Mouse (Mus musculus): ENCODE data around the gene Egfl8. TPM values are rescaled to one million over a fixed set of nuclear protein-coding genes. Genes with fewer than 3 reads are reported as not detected.
A peak's percentile ranks its signal among the peaks of the same experiment; 100 is the strongest.

Egfl8 gene
- polyA plus RNA-seq, 1 experiment, result 0.51 TPM

- TF ChIP-seq CTCF (IDR thresholded peaks at IDR 0.05; ENCODE audit: borderline replicate concordance, insufficient read depth, low read length) (no peak), POLR2A (IDR thresholded peaks at IDR 0.05; ENCODE audit: low read depth, low read length) (peak; percentile 92)
- peaks cover 3% of the 10 kb centered on the region; the same call in 1 of the 2 replicates for H3K4me1 ChIP-seq (ENCODE audit: control insufficient read depth, insufficient read depth, low read length)
- peak overlapping the region; percentile 74 for H3K4me3 ChIP-seq (ENCODE audit: insufficient read depth, low read length)
- peak overlapping the region; percentile 74 for H3K27ac ChIP-seq (ENCODE audit: insufficient read depth, low read length)
Measured at GRCm38 (mm10) chr17:34587423-34587811, 28.4 kb downstream of the Egfl8 start.

- no peak for TF ChIP-seq CTCF (IDR thresholded peaks at IDR 0.05; ENCODE audit: borderline replicate concordance, insufficient read depth, low read length)
- peak; percentile 64 for TF ChIP-seq POLR2A (IDR thresholded peaks at IDR 0.05; ENCODE audit: low read depth, low read length)
- Histone ChIP-seq H3K4me1 (ENCODE audit: control insufficient read depth, insufficient read depth, low read length) (peaks cover 3% of the 10 kb centered on the region; the same call in 1 of the 2 replicates), H3K27ac (ENCODE audit: insufficient read depth, low read length) (peak overlapping the region; percentile 74), H3K4me3 (ENCODE audit: insufficient read depth, low read length) (peak overlapping the region; percentile 58)
Measured at GRCm38 (mm10) chr17:34586796-34587422, 28.9 kb downstream of the Egfl8 start.

- TF ChIP-seq POLR2A (IDR thresholded peaks at IDR 0.05; ENCODE audit: low read depth, low read length), result no peak
- TF ChIP-seq CTCF (IDR thresholded peaks at IDR 0.05; ENCODE audit: borderline replicate concordance, insufficient read depth, low read length), result no peak
- H3K27ac ChIP-seq (ENCODE audit: insufficient read depth, low read length), result no peak overlapping the region
- H3K4me3 ChIP-seq (ENCODE audit: insufficient read depth, low read length), result peak overlapping the region; percentile 58
- no peaks in the 10 kb centered on the region; the same call in 1 of the 2 replicates for H3K4me1 ChIP-seq (ENCODE audit: control insufficient read depth, insufficient read depth, low read length)
Measured at GRCm38 (mm10) chr17:34585877-34586771, 29.6 kb downstream of the Egfl8 start.

- Histone ChIP-seq H3K4me3 (ENCODE audit: insufficient read depth, low read length) (no peak overlapping the region), H3K4me1 (ENCODE audit: control insufficient read depth, insufficient read depth, low read length) (no peaks in the 10 kb centered on the region; the same call in 1 of the 2 replicates), H3K27ac (ENCODE audit: insufficient read depth, low read length) (no peak overlapping the region)
- TF ChIP-seq CTCF (IDR thresholded peaks at IDR 0.05; ENCODE audit: borderline replicate concordance, insufficient read depth, low read length), result no peak
- TF ChIP-seq POLR2A (IDR thresholded peaks at IDR 0.05; ENCODE audit: low read depth, low read length), result no peak
Measured at GRCm38 (mm10) chr17:34585121-34585520, 30.6 kb downstream of the Egfl8 start.

GRCm38 (mm10) chr17:34583819-34584218 is 32.0 kb downstream of the Egfl8 start:
- no peaks in the 10 kb centered on the region for H3K4me1 ChIP-seq (ENCODE audit: control insufficient read depth, insufficient read depth, low read length)
- no peak overlapping the region for H3K27ac ChIP-seq (ENCODE audit: insufficient read depth, low read length)
- no peak for TF ChIP-seq POLR2A (IDR thresholded peaks at IDR 0.05; ENCODE audit: low read depth, low read length)
- no peak for TF ChIP-seq CTCF (IDR thresholded peaks at IDR 0.05; ENCODE audit: borderline replicate concordance, insufficient read depth, low read length)
- H3K4me3 ChIP-seq (ENCODE audit: insufficient read depth, low read length), result no peak overlapping the region

DNA sequence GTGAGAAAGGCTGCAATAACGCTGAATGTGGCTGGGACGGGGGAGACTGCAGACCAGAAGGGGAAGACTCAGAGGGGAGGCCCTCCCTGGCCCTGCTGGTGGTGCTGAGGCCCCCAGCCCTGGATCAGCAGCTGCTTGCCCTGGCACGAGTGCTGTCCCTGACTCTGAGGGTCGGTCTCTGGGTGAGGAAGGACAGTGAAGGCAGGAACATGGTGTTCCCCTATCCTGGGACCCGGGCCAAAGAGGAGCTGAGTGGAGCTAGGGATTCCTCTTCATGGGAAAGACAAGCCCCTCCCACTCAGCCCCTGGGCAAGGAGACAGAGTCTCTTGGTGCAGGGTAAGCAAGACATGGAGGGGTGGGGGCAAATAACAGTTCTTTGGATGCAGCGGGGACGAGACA is 32.4 kb downstream of the Egfl8 start:
- Histone ChIP-seq H3K27ac (ENCODE audit: insufficient read depth, low read length) (no peak overlapping the region), H3K4me1 (ENCODE audit: control insufficient read depth, insufficient read depth, low read length) (no peaks in the 10 kb centered on the region), H3K4me3 (ENCODE audit: insufficient read depth, low read length) (no peak overlapping the region)
- TF ChIP-seq POLR2A (IDR thresholded peaks at IDR 0.05; ENCODE audit: low read depth, low read length) (no peak), CTCF (IDR thresholded peaks at IDR 0.05; ENCODE audit: borderline replicate concordance, insufficient read depth, low read length) (no peak)

- TF ChIP-seq POLR2A (IDR thresholded peaks at IDR 0.05; ENCODE audit: low read depth, low read length) (no peak), CTCF (IDR thresholded peaks at IDR 0.05; ENCODE audit: borderline replicate concordance, insufficient read depth, low read length) (no peak)
- no peak overlapping the region for H3K27ac ChIP-seq (ENCODE audit: insufficient read depth, low read length)
- no peaks in the 10 kb centered on the region for H3K4me1 ChIP-seq (ENCODE audit: control insufficient read depth, insufficient read depth, low read length)
- no peak overlapping the region for H3K4me3 ChIP-seq (ENCODE audit: insufficient read depth, low read length)
Measured at GRCm38 (mm10) chr17:34582528-34582927, 33.2 kb downstream of the Egfl8 start.

GRCm38 (mm10) chr17:34578070-34578469 is 37.7 kb downstream of the Egfl8 start:
- Histone ChIP-seq H3K4me3 (ENCODE audit: insufficient read depth, low read length) (no peak overlapping the region), H3K27ac (ENCODE audit: insufficient read depth, low read length) (no peak overlapping the region), H3K4me1 (ENCODE audit: control insufficient read depth, insufficient read depth, low read length) (no peaks in the 10 kb centered on the region)
- no peak for TF ChIP-seq POLR2A (IDR thresholded peaks at IDR 0.05; ENCODE audit: low read depth, low read length)

DNA sequence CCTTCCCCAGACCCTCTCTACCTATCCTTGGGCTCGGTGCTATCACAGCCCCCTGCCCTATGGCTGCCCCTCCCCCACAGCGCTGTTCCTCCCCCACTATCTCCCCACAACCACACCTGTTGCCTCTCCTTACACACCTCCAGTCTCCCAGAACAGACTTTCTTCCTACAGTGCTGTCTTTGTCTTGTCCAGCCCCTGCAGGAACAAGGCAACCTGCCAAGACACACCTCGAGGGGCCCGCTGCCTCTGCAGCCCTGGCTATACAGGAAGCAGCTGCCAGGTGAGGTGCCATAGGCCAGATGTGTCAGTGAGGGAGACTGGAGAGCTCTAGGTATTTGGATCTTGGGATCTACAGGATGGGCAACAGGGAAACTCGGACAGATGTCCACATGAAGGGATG is 39.2 kb downstream of the Egfl8 start:
- no peak overlapping the region for H3K4me3 ChIP-seq (ENCODE audit: insufficient read depth, low read length)
- H3K27ac ChIP-seq (ENCODE audit: insufficient read depth, low read length), result no peak overlapping the region
- no peaks in the 10 kb centered on the region for H3K4me1 ChIP-seq (ENCODE audit: control insufficient read depth, insufficient read depth, low read length)
- TF ChIP-seq CTCF (IDR thresholded peaks at IDR 0.05; ENCODE audit: borderline replicate concordance, insufficient read depth, low read length) (no peak), POLR2A (IDR thresholded peaks at IDR 0.05; ENCODE audit: low read depth, low read length) (no peak)

- Histone ChIP-seq H3K27ac (ENCODE audit: insufficient read depth, low read length) (no peak overlapping the region), H3K4me1 (ENCODE audit: control insufficient read depth, insufficient read depth, low read length) (no peaks in the 10 kb centered on the region), H3K4me3 (ENCODE audit: insufficient read depth, low read length) (no peak overlapping the region)
- no peak for TF ChIP-seq POLR2A (IDR thresholded peaks at IDR 0.05; ENCODE audit: low read depth, low read length)
- TF ChIP-seq CTCF (IDR thresholded peaks at IDR 0.05; ENCODE audit: borderline replicate concordance, insufficient read depth, low read length), result no peak
Measured at GRCm38 (mm10) chr17:34572361-34572760, 43.4 kb downstream of the Egfl8 start.

All from embryonic fibroblast, embryonic 13.5 days (primary cell).